Mouse (Mus musculus) liver (tissue): ENCODE data around the gene Nradd.

Source experiments
- DNase-seq: peaks from one replicate; pipeline ENCODE4 v3.0.0-alpha.2; 2020; ENCODE audit warnings: mixed read lengths

The Nradd gene

DNA sequence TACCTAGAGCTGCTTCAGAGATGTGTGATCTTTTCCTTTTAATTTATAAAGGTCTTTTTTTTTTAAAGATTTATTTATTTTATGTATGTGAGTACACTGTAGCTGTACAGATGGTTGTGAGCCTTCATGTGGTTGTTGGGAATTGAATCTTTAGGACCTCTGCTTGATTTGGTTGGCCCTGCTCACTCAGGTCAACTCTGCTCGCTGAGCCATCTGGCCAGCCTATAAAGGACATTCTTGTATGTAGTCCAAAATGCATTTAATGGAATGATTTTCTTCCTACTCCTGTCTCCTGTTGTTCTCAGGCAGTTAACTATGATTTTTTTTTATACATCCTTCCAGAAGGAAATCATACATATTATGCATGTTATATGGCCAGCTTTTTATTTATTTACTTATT lies 40.7 kb downstream of the Nradd start:
- no peak for DNase-seq

DNA sequence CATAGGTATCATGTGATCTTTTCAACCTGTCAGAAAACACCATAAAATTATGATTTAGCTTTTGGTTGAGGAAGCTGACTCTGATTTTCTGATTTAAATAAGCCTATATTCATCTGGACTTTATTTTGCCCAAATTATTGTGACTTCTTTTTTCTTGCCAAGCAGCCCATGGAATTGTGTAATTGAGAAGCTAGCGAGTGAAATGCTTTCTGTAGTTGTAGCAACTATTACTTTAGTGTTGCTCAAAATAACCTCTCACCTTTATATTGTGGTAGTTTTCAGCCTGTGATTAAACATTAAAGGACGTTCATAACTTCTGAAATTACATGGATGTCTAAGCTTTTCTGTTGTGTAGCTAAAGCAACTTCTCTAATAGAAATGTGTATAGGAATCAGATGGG lies 42.1 kb downstream of the Nradd start:
- DNase-seq, result no peak
